Mouse (Mus musculus) splenic B cell, adult 2 months (primary cell): ENCODE data around the gene Lrmp.
A peak's percentile ranks its signal among the peaks of the same experiment; 100 is the strongest.

Experiments used
- DNase-seq: peaks from one replicate; pipeline ENCODE4 v3.0.0-alpha.2; 2011; ENCODE audit warnings: low read depth, low spot score
- H3K27me3 ChIP-seq: 2 replicates; pipeline ENCODE4 v1.6.1; 2012; ENCODE audit warnings: mild to moderate bottlenecking, low read length, moderate library complexity, mixed read lengths; ENCODE audit not compliant: control insufficient read depth, poor library complexity, insufficient read depth, severe bottlenecking
- H3K36me3 ChIP-seq: 2 replicates; pipeline ENCODE4 v1.6.1; 2012; ENCODE audit warnings: mild to moderate bottlenecking, low read length, moderate library complexity, mixed read lengths; ENCODE audit not compliant: control insufficient read depth, poor library complexity, insufficient read depth, severe bottlenecking

The Lrmp gene

GRCm38 (mm10) chr6:145115476-145116097 lies at the start of gene Lrmp:
Gene Lrmp (plus strand): TSS chr6:145115653.
- peak; percentile 84 for DNase-seq
- Histone ChIP-seq H3K36me3 (no peaks in the 10 kb centered on the region), H3K27me3 (no peaks in the 10 kb centered on the region)

- DNase-seq = no peak
Observed at GRCm38 (mm10) chr6:145066416-145066815, 49.0 kb upstream of the Lrmp start.

DNA sequence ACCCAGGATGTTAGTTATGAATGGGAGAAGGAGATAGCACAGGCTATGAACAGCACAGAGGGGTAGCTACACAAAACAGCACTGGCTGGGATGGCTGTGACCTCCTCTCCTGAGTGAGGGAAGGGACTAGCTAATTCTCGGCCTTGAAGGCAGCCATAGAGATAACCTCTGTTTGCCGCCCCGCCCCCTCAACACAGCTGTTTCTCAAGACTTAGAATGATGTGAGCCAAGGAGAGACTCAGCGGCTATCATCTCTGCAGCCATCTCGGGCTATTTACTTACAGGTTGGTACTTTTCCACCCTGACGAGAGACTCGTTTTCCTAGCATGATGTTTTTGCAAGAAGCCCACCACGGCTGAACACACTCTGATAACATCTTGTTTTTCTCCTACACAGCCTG lies 47.8 kb upstream of the Lrmp start:
- Histone ChIP-seq H3K36me3 (no peaks in the 10 kb centered on the region), H3K27me3 (no peaks in the 10 kb centered on the region)
- no peak for DNase-seq

More at GRCm38 (mm10) chr6:145066416-145066815, 49.0 kb upstream of the Lrmp start:
- Histone ChIP-seq H3K27me3 (no peaks in the 10 kb centered on the region), H3K36me3 (no peaks in the 10 kb centered on the region)

GRCm38 (mm10) chr6:145069397-145069796 lies 46.1 kb upstream of the Lrmp start:
- no peak for DNase-seq
- Histone ChIP-seq H3K36me3 (no peaks in the 10 kb centered on the region), H3K27me3 (no peaks in the 10 kb centered on the region)

DNA sequence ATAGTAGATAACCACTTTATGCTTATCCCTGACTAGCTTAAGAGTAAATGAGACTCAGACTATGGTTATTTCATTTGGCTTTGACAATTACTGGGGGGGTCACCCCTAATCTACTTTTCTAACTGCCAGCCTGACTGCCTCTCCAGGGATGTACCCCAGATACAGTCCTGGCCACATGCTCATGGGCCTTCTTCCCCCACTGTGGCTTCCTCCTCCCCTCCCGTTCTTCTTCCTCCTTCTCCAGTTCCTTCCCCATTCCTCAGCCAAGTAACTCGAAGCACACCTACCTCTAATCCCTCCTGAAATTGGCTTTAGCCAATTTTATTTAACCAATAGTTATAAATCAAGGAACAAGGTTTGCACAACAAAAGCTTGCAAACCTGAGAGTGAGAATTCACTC lies 45.5 kb upstream of the Lrmp start:
- no peaks in the 10 kb centered on the region for H3K27me3 ChIP-seq
- no peak for DNase-seq
- H3K36me3 ChIP-seq = no peaks in the 10 kb centered on the region

DNA sequence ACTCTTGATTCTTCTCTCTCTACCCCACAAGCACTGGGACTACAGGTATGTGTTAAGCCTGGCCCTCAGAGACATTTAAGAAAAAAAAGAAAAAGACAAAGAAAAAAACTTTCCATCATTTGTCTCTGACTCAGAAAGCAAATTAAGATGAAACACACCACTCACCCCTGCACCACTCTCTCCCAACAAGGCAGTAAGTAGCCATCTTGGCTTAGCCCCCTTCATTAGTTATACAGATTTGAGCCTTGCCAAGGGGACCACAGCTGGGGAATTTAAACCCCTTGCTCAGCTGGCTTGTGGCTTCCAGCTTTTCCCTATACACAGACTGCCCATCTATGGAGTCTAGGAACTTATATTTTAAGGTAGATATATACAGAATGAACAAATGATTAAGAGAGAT lies 41.0 kb upstream of the Lrmp start:
- no peak for DNase-seq
- H3K36me3 ChIP-seq = no peaks in the 10 kb centered on the region
- no peaks in the 10 kb centered on the region for H3K27me3 ChIP-seq

GRCm38 (mm10) chr6:145075088-145075547 lies 40.3 kb upstream of the Lrmp start:
- Histone ChIP-seq H3K27me3 (no peaks in the 10 kb centered on the region), H3K36me3 (no peaks in the 10 kb centered on the region)
- peak; percentile 62 for DNase-seq

- peak; percentile 44 for DNase-seq
- no peaks in the 10 kb centered on the region for H3K27me3 ChIP-seq
- no peaks in the 10 kb centered on the region for H3K36me3 ChIP-seq
Observed at GRCm38 (mm10) chr6:145075548-145076224, 39.8 kb upstream of the Lrmp start, which contains the start of gene Bcat1. Gene Bcat1 (minus strand): TSS chr6:145076184.

DNA sequence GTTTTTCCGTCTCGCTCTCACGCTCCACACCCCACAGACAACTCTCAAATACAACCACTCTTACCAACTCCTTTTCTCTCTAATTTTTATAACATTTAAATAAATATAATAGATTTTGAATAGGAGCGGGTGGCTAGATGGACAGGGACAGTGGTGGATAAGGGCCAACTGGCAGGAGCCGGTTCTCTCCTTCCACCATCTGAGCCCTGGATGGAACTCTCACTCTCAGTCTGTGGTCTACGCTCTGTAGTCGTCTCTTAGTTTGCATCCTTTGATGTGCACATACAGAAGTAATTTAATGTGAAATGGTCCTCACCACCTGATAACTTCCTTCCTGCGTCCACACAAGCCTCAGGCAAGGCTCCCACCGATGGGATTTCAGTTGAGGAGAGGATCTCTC lies 39.2 kb upstream of the Lrmp start:
- no peaks in the 10 kb centered on the region for H3K27me3 ChIP-seq
- DNase-seq = no peak
- no peaks in the 10 kb centered on the region for H3K36me3 ChIP-seq

DNA sequence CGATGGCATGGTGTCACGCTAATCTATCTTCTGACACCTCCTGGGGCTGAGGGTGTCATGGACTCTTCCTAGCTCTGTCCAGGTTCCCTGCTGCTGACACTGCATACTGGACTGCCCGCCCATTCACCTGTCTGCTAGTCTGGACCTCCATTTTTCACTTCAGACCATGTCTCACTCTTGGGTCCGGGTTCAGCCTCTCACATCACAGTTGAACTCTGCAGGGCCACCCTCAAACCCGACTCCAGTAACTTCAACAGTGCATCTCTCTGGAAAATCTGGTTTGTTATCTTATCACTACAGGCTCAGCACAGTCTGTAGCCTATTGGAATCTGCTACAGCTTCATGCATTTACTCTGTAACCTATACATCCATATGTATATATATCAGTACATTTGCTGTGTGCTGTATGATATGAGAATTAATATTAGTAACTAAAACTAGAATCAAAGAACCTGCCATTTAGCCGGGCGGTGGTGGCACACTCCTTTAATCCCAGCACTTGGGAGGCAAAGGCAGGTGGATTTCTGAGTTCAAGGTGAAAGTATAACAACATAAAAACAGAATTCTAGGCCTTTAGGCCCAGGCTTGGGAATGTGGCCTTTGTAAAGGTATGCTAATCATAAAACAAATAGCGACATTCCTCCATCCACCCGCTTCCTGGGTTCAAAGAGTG lies 36.2 kb upstream of the Lrmp start:
- Histone ChIP-seq H3K36me3 (no peaks in the 10 kb centered on the region), H3K27me3 (no peaks in the 10 kb centered on the region)
- DNase-seq = no peak

- Histone ChIP-seq H3K36me3 (no peaks in the 10 kb centered on the region), H3K27me3 (no peaks in the 10 kb centered on the region)
- no peak for DNase-seq
Observed at GRCm38 (mm10) chr6:145081721-145082120, 33.7 kb upstream of the Lrmp start.

DNA sequence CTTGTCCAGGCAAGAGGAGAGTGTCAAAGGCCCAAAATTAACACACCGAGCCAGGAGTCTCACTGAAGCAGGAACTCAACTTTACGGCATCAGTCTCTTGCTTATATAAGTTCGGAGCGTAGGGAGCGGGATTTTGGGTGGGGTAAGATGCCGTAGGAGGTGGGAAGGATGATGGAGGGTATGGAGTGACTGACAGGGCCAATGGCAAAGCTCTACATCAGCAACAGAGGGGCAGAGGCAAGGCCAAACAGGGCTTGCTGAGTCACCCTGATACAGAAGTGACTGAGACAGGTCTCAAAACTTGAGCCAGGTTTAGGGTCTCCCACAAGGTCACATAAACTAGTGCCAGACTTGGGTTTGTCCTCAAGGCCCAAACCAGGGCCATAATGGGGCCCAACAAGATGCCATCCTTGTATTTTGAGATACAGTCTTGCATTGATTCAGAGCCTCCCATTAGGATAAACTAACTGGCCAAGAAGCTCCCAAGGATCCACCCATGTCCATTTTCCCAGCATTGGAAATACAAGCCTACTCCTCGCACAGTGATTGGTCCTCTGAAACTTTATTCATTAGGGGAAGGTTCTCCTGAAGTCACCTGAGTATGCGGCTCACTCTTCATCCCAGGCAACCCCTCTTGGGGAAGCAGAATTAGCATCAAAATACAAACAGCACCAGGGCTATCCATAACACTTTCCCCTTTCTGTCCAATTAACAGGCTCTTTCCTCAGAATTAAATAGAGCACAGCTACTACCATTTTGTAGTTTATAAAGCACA lies 30.9 kb upstream of the Lrmp start:
- no peaks in the 10 kb centered on the region for H3K27me3 ChIP-seq
- no peaks in the 10 kb centered on the region for H3K36me3 ChIP-seq
- no peak for DNase-seq

DNA sequence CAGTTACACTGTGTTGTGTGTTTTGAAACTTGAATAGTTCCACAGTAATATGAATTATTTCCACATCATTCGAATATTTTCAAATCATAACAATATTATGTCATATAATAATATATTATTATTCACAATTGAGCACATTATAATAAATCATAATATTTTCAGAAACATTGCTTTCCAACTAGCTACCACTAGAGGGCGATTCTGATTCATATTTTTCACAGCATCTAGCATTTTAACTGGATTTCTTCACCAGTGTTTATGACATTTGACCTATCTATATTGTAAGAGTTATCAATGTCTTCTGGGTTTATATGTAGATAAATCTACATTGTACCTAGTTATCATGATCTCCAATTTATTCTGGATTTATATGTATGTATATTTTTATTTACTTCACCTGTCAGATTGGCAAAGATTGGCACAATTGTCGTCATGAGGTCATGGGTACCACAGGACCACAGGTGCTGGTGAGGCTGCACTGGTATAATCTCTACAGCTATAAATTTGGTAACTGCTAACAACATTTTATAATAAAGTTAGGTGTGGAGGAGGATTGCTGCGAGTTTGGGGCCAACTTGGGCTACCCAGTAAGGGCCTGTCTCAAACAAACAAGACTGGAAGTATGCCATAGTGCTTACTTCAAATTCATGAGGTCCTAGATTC lies 26.9 kb upstream of the Lrmp start:
- no peaks in the 10 kb centered on the region for H3K36me3 ChIP-seq
- H3K27me3 ChIP-seq = no peaks in the 10 kb centered on the region
- DNase-seq = peak; percentile 70

GRCm38 (mm10) chr6:145089373-145089772 lies 26.1 kb upstream of the Lrmp start:
- Histone ChIP-seq H3K36me3 (no peaks in the 10 kb centered on the region), H3K27me3 (no peaks in the 10 kb centered on the region)
- no peak for DNase-seq
